Mouse (Mus musculus) thymus, adult 2 months (tissue): ENCODE measurements around the gene Wee1. TPM values are rescaled to one million over a fixed set of nuclear protein-coding genes. Genes with fewer than 3 reads are reported as not detected.

ENCODE experiments used
- DNase-seq: peaks from one replicate; pipeline ENCODE4 v3.0.0; 2021
- H3K27ac ChIP-seq: fragments of 200-500 bp; 2 replicates; pipeline ENCODE4 v1.5.1; 2012; ENCODE audit warnings: low read length, control low read depth; ENCODE audit not compliant: control insufficient read depth, insufficient read depth
- H3K27me3 ChIP-seq: fragments of 200-500 bp; 2 replicates; pipeline ENCODE4 v1.6.1; 2012; ENCODE audit warnings: mild to moderate bottlenecking, low read length, moderate library complexity, mixed read lengths; ENCODE audit not compliant: control insufficient read depth, insufficient read depth
- H3K36me3 ChIP-seq: fragments of 200-500 bp; 2 replicates; pipeline ENCODE4 v1.6.1; 2012; ENCODE audit warnings: mild to moderate bottlenecking, low read length, moderate library complexity; ENCODE audit not compliant: control insufficient read depth, insufficient read depth
- H3K4me1 ChIP-seq: fragments of 200-500 bp; replicated peaks from 2 replicates; pipeline ENCODE4 v1.6.1; 2012; ENCODE audit warnings: low read length; ENCODE audit not compliant: control insufficient read depth, insufficient read depth
- H3K4me3 ChIP-seq: fragments of 200-500 bp; 2 replicates; pipeline ENCODE4 v1.5.1; 2012; ENCODE audit warnings: mild to moderate bottlenecking, low read length, control low read depth, moderate library complexity; ENCODE audit not compliant: control insufficient read depth, insufficient read depth
- CTCF ChIP-seq: fragments of 200-500 bp; IDR thresholded peaks from 2 replicates; pipeline ENCODE4 v1.5.1; 2012; ENCODE audit warnings: mild to moderate bottlenecking, control low read depth, low read length, moderate library complexity, borderline replicate concordance; ENCODE audit not compliant: control insufficient read depth, poor library complexity, insufficient read depth; ENCODE audit errors: extremely low read depth
- POLR2A ChIP-seq: fragments of 200-500 bp; IDR thresholded peaks from 2 replicates; pipeline ENCODE4 v1.6.1; 2012; ENCODE audit warnings: mild to moderate bottlenecking, low read length, control low read depth, moderate library complexity; ENCODE audit not compliant: control insufficient read depth, poor library complexity, insufficient read depth; ENCODE audit errors: extremely low read depth
- WGBS: fragments of 180-500 bp; shearing (Covaris S2); methylation state at CpG from one replicate; pipeline ENCODE4 v1.1.7; 2018; 5-methylcytosine and 5-hydroxymethylcytosine counted together
- polyA plus RNA-seq: library from polyadenylated mRNA; depleted of rRNA; stranded (reverse); fragments of >200 nt; gene quantifications from 2 replicates; pipeline ENCODE4 v1.2.3, GENCODE M21; 2012

The Wee1 gene
- polyA plus RNA-seq, 1 experiment, result 13.0 TPM

GRCm38 (mm10) chr7:110160601-110161000 lies 38.8 kb downstream of the Wee1 start:
- Histone ChIP-seq H3K4me3 (no peak overlapping the region), H3K27ac (no peak overlapping the region), H3K4me1 (peaks cover 14% of the 10 kb centered on the region), H3K27me3 (no peaks in the 10 kb centered on the region), H3K36me3 (no peaks in the 10 kb centered on the region)
- DNase-seq, result no peak
- TF ChIP-seq POLR2A, result no peak
- no peak for TF ChIP-seq CTCF

DNA sequence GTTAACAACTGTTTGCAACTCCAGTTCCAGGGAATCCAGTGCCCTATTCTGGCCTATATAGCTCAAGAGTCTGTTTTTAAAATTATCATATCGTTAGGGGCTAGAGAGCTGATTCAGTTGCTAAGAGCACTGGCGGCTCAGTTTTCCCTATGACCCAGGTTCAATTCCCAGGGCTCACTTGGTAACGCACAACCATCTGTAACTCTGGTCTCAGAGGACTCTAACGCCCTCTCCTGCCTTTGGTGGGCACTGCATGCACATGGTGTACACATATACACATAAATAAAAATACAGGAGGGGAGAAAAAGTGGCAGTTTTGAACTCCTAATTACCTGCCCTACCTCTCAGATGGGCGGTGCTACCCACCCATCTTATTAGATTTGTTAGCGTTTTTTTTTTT lies 41.2 kb downstream of the Wee1 start:
- WGBS, result 97% methylated on average over 6 of the region's 6 CpGs
- no peak overlapping the region for H3K27ac ChIP-seq
- H3K4me3 ChIP-seq, result no peak overlapping the region
- no peaks in the 10 kb centered on the region for H3K36me3 ChIP-seq
- DNase-seq, result peak; percentile 26
- no peaks in the 10 kb centered on the region for H3K27me3 ChIP-seq
- no peak for TF ChIP-seq CTCF
- 0 out of 2 replicates have a peak, but pooled peaks cover 4% of the 10 kb centered on the region for H3K4me1 ChIP-seq

GRCm38 (mm10) chr7:110164103-110164681 lies 42.3 kb downstream of the Wee1 start:
- Histone ChIP-seq H3K4me3 (peak overlapping the region; percentile 49), H3K27me3 (no peaks in the 10 kb centered on the region), H3K36me3 (no peaks in the 10 kb centered on the region), H3K27ac (peak overlapping the region; percentile 12; the same call in 1 of the 2 replicates), H3K4me1 (0 out of 2 replicates have a peak, but pooled peaks cover 4% of the 10 kb centered on the region)
- under 1% methylated on average over 24 of the region's 24 CpGs for WGBS
- TF ChIP-seq POLR2A (0 out of 2 replicates have a peak, but pooled peaks have one; percentile 17), CTCF (peak; percentile 88)
- peak; percentile 85 for DNase-seq

DNA sequence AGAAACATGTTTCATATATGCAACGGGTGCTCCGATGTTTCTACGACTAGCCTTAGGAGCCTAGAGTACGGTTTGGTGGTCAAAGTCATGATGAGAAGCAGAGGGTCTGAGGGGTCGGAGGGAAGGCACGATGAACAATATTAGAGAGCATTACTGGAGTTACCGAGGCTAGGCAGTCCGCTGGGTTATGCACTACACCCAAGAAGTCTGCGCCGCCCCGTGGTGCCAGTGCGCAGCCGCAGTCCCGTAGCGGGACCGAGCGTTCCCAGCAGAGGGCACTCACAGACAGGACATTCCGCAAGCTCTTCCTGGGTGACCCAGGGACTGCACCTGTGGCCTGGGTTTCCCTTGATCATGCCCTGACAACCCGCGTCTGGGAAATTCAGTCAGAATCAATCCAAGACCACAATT lies 42.9 kb downstream of the Wee1 start:
- WGBS, result under 1% methylated on average over 20 of the region's 20 CpGs
- Histone ChIP-seq H3K27me3 (no peaks in the 10 kb centered on the region), H3K4me1 (0 out of 2 replicates have a peak, but pooled peaks cover 4% of the 10 kb centered on the region), H3K4me3 (peak overlapping the region; percentile 49), H3K36me3 (no peaks in the 10 kb centered on the region), H3K27ac (peak overlapping the region; percentile 12; the same call in 1 of the 2 replicates)
- TF ChIP-seq POLR2A (no peak), CTCF (peak; percentile 94)
- DNase-seq, result peak; percentile 95

GRCm38 (mm10) chr7:110166233-110166632 lies 44.4 kb downstream of the Wee1 start:
- no peak for DNase-seq

GRCm38 (mm10) chr7:110179208-110179607 lies 57.4 kb downstream of the Wee1 start:
- DNase-seq, result no peak
- TF ChIP-seq POLR2A (no peak), CTCF (no peak)
- Histone ChIP-seq H3K36me3 (no peaks in the 10 kb centered on the region), H3K4me1 (no peaks in the 10 kb centered on the region), H3K4me3 (no peak overlapping the region), H3K27ac (no peak overlapping the region), H3K27me3 (no peaks in the 10 kb centered on the region)
- 93% methylated on average over 7 of the region's 7 CpGs for WGBS

More at GRCm38 (mm10) chr7:110166233-110166632, 44.4 kb downstream of the Wee1 start:
- Histone ChIP-seq H3K27ac (no peak overlapping the region), H3K4me3 (no peak overlapping the region), H3K27me3 (no peaks in the 10 kb centered on the region), H3K36me3 (no peaks in the 10 kb centered on the region), H3K4me1 (0 out of 2 replicates have a peak, but pooled peaks cover 4% of the 10 kb centered on the region)
- TF ChIP-seq POLR2A (no peak), CTCF (no peak)
- 46% methylated on average over 8 of the region's 8 CpGs for WGBS
